Mouse (Mus musculus) CD8-positive naive resting alpha-beta T cell, adult 2 months (primary cell): ENCODE data around the gene Ttf1.

Experiments
- DNase-seq, 2 experiments: peaks; one replicate each; pipeline ENCODE4 v3.0.0; 2022; ENCODE audit warnings: low read depth in 2 of 2, low spot score in 2 of 2

The Ttf1 gene

DNA sequence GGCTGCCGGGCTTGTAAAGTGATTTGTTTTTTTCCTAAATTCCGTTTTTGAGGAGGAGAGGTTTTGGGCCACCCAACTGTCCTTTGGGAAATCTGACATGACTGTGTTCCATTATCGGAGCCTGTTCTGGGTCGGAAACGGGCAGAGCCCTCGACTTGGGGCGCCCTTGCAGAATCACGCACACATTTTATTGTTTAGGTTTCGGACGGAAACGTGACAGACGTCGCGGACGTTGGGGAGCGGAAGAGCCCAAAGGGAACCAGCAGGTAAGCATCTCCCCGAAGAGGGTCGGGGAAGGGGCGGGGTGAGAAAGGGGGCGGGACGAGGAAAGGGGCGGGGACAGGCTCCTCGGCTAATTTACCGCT is 64.5 kb downstream of the Ttf1 start:
- DNase-seq: no peak

DNA sequence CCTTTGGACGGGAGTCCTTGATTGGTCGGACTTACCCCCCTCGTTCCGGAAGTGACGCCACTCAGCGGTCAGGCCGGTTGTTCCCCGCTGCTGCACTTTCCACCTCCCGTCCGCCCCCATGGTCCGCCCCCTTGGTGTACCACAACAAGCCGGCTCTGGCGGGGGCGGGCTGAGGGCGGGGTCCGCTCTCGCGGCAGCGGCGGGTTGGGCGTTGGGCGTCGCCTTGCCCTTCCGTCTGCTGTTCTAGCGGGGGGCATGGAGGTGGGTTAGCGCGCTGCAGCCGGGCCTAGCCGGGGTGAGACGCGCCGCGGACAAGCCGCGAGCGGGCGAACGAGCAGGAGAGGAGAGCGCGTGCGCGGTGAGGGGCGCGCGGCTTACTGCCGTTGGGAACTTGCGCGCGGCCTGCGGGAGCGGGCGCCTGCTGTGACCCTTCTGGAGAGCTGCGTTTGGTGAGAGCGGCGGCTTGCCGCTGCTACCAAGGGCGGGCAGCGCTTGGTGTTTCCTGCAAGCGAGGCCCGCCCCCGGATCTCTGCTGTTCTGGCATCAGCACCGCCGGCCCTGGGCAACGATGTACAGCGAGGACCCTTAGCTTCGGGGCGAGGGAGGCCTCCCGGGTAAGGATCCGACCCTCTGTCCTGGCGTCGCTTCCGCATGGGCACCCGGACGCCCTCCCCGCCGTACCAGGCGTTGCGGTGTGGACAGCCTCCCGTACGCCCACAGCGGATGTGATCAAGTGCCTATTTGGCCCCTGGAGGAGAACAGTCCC is 65.1 kb downstream of the Ttf1 start:
- peak; percentile 100 for DNase-seq

DNA sequence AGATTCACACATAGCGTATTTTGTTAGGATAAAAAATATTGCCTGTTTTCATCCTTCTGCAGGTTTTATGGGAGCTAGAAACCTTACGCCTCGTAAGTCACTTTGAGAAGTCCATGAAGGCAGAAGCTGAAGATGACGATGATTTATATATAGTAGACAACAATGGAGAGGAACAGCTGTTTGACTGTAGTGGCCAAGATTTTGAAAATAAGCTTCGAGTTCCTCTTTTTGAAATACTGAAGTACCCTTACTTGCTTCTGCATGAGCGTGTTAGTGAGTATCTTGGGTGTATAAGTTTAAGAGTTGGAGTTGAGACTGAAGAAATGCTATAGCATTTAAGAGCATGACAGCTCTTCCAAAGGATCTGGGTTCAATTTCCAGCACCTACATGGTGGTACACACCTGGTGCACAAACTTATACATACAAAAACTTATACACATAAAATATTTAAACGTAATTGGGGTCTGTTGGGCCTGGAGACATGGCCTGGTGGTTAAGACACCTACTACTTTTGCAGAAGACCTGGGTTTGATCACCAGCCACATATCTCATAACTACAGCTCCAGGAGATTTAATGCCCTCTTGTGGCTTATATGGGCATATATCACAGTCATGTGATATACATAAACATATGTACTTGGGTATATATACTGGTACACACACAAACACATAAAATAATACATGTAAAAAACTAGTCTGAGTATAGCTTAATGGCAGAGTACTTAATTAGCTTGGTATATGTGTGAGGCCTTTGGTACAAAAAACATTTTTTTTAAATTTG is 70.2 kb downstream of the Ttf1 start:
- DNase-seq: no peak

DNA sequence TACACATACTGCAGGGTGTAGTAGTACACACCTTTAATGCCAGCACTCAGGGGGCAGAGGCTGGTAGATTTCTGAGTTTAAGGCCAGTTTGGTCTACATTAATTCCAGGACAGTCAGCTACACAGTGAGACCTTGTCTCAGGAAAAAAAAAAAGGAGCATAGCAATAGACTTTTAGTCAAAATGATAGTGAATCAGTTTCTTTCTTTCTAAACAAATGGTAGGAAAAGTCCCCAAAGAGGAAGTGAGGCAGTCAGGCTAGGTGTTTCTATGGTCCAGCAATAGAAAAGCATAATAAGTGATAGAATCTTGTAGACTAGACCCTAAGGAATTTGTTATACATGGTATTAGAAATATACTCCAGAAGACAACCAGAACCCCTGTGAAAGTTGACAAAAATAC is 75.1 kb downstream of the Ttf1 start:
- DNase-seq: no peak
